Mouse (Mus musculus): ENCODE measurements around the gene Lrp5.
"Not testable (repeated sequence)": the region's sequence is repeated elsewhere in the genome, so short reads cannot be mapped to it uniquely, and the experiment has no call there.

The Lrp5 gene

GRCm38 (mm10) chr19:3695471-3695870 lies 9.1 kb upstream of the Lrp5 start:
- DNase-seq (ENCODE audit: low spot score): no peak

- no peak for DNase-seq (ENCODE audit: low spot score)
Observed at GRCm38 (mm10) chr19:3695006-3695405, 8.6 kb upstream of the Lrp5 start.

- DNase-seq (ENCODE audit: low spot score): no peak
Observed at GRCm38 (mm10) chr19:3694476-3694875, 8.1 kb upstream of the Lrp5 start.

- no peak for DNase-seq (ENCODE audit: low spot score)
Observed at GRCm38 (mm10) chr19:3692414-3693145, 6.2 kb upstream of the Lrp5 start.

GRCm38 (mm10) chr19:3691337-3691736 lies 5.0 kb upstream of the Lrp5 start:
- no peak for DNase-seq (ENCODE audit: low spot score)

GRCm38 (mm10) chr19:3687676-3688171 lies 1.4 kb upstream of the Lrp5 start:
- DNase-seq (ENCODE audit: low spot score): peak; percentile 46

- DNase-seq (ENCODE audit: low spot score): no peak
Observed at GRCm38 (mm10) chr19:3685611-3686214, 651 bp downstream of the Lrp5 start.

GRCm38 (mm10) chr19:3684957-3685580 lies 1.3 kb downstream of the Lrp5 start:
- DNase-seq (ENCODE audit: low spot score): no peak

GRCm38 (mm10) chr19:3684414-3684813 lies 1.9 kb downstream of the Lrp5 start:
- DNase-seq (ENCODE audit: low spot score): no peak

- DNase-seq (ENCODE audit: low spot score): peak; percentile 53
Observed at GRCm38 (mm10) chr19:3681310-3681934, 4.9 kb downstream of the Lrp5 start.

- DNase-seq (ENCODE audit: low spot score): no peak
Observed at GRCm38 (mm10) chr19:3680732-3681131, 5.6 kb downstream of the Lrp5 start.

GRCm38 (mm10) chr19:3674122-3674855 lies 12.1 kb downstream of the Lrp5 start:
- DNase-seq (ENCODE audit: low spot score): peak; percentile 25

- DNase-seq (ENCODE audit: low spot score): no peak
Observed at GRCm38 (mm10) chr19:3673149-3673548, 13.2 kb downstream of the Lrp5 start.

- DNase-seq (ENCODE audit: low spot score): no peak
Observed at GRCm38 (mm10) chr19:3669100-3669499, 17.3 kb downstream of the Lrp5 start.

- no peak for DNase-seq (ENCODE audit: low spot score)
Observed at GRCm38 (mm10) chr19:3668551-3668950, 17.8 kb downstream of the Lrp5 start.

- no peak for DNase-seq (ENCODE audit: low spot score)
Observed at GRCm38 (mm10) chr19:3667979-3668378, 18.4 kb downstream of the Lrp5 start.

GRCm38 (mm10) chr19:3667155-3667895 lies 19.0 kb downstream of the Lrp5 start:
- no peak for DNase-seq (ENCODE audit: low spot score)

- no peak for DNase-seq (ENCODE audit: low spot score)
Observed at GRCm38 (mm10) chr19:3666632-3667031, 19.7 kb downstream of the Lrp5 start.

- DNase-seq (ENCODE audit: low spot score): no peak
Observed at GRCm38 (mm10) chr19:3665510-3665909, 20.9 kb downstream of the Lrp5 start.

GRCm38 (mm10) chr19:3657947-3658346 lies 28.4 kb downstream of the Lrp5 start:
- DNase-seq (ENCODE audit: low spot score): no peak

- not testable (repeated sequence) for DNase-seq (ENCODE audit: low spot score)
Observed at GRCm38 (mm10) chr19:3657065-3657464, 29.3 kb downstream of the Lrp5 start.
